Mouse (Mus musculus) hindbrain, embryonic 10.5 days (tissue): Measurements from ENCODE around the gene Zfp534. TPM values are rescaled to one million over a fixed set of nuclear protein-coding genes. Genes with fewer than 3 reads are reported as not detected.
A peak's percentile ranks its signal among the peaks of the same experiment; 100 is the strongest.
"Not testable (repeated sequence)": the region's sequence is repeated elsewhere in the genome, so short reads cannot be mapped to it uniquely, and the experiment has no call there.

Experiments
- DNase-seq: peaks from one replicate; pipeline ENCODE4 v3.0.0-alpha.2; 2017; ENCODE audit warnings: low spot score
- H3K27ac ChIP-seq: fragments of 300-500 bp; sonication (generic); 2 replicates; pipeline ENCODE4 v1.5.1; 2016; ENCODE audit warnings: mild to moderate bottlenecking, moderate library complexity
- H3K27me3 ChIP-seq: fragments of 300-500 bp; sonication (generic); 2 replicates; pipeline ENCODE4 v1.6.1; 2016; ENCODE audit warnings: mild to moderate bottlenecking; ENCODE audit not compliant: poor library complexity, insufficient read depth, severe bottlenecking
- H3K36me3 ChIP-seq: fragments of 300-500 bp; sonication (generic); 2 replicates; pipeline ENCODE4 v1.6.1; 2016; ENCODE audit warnings: mild to moderate bottlenecking, moderate library complexity
- H3K4me1 ChIP-seq: fragments of 300-500 bp; sonication (generic); replicated peaks from 2 replicates; pipeline ENCODE4 v1.6.1; 2016; ENCODE audit warnings: mild to moderate bottlenecking
- H3K4me3 ChIP-seq: fragments of 300-500 bp; sonication (generic); 2 replicates; pipeline ENCODE4 v1.5.1; 2016; ENCODE audit warnings: mild to moderate bottlenecking, moderate library complexity
- H3K9me3 ChIP-seq: fragments of 300-500 bp; sonication (generic); 2 replicates; pipeline ENCODE4 v1.6.1; 2016; ENCODE audit warnings: mild to moderate bottlenecking, moderate library complexity
- WGBS: fragments of 180-500 bp; shearing (Covaris S2); methylation state at CpG from one replicate; pipeline ENCODE4 v1.1.7; 2016; 5-methylcytosine and 5-hydroxymethylcytosine counted together
- polyA plus RNA-seq: library from polyadenylated mRNA; unstranded; fragments of >200 nt; fragmentation: Nextera tagmentation; extraction: Ambion mirVana; gene quantifications from 2 replicates; pipeline ENCODE4 v1.2.1, GENCODE M21; 2016

Gene Zfp534
- polyA plus RNA-seq, result not detected in 2 replicates

DNA sequence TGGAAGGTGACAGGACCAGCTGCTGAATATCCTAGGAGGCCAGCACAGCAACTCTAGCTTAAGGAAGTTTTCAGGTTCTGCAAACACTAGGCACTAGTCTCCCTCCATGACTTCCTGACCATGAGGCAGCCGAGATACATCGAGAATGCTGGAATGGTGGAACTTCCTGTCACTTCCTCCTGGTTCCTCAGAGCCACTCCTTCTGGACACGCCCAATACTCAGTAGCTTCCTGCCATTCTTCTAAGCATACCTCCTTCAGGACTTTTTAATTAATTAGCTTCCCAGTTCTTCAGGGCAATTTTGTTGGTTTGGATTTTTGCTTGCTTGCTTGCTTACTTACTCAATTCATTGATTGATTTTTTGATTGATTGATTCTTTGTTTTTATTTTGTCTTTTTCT is at the start of gene Zfp534:
Gene Zfp534, minus strand, starts transcription at position 101 of the 400 bp plus-strand sequence.
- H3K27me3 ChIP-seq, H3K9me3 ChIP-seq, H3K4me1 ChIP-seq, DNase-seq, H3K27ac ChIP-seq, H3K4me3 ChIP-seq, H3K36me3 ChIP-seq: not testable (repeated sequence)
- 89% methylated on average over 3 of the region's 3 CpGs for WGBS

DNA sequence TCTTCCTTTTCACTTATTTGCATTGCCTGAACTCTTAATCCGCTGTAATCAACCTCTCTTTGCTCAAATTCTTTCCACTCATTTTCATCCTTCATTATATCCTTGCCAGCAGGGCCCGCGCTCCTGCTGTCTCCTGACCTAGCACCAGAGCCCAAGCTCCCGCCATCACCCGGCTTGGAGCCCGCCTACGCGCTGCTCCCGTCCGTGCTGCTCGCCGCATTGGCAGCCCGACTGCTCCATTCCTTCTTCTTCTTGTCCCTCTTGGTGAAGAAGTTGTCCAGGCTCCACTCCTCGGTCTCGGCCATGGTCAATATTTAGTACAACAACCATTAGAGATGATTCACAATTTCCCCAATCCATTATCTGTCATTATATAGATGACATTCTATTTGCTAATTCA is 43.9 kb upstream of the Zfp534 start:
- H3K4me1 ChIP-seq, H3K36me3 ChIP-seq, H3K27me3 ChIP-seq, DNase-seq, H3K27ac ChIP-seq, H3K4me3 ChIP-seq: not testable (repeated sequence)
- H3K9me3 ChIP-seq, result peaks cover 11% of the 10 kb centered on the region; the same call in 1 of the 2 replicates
- 95% methylated on average over 14 of the region's 15 CpGs for WGBS

DNA sequence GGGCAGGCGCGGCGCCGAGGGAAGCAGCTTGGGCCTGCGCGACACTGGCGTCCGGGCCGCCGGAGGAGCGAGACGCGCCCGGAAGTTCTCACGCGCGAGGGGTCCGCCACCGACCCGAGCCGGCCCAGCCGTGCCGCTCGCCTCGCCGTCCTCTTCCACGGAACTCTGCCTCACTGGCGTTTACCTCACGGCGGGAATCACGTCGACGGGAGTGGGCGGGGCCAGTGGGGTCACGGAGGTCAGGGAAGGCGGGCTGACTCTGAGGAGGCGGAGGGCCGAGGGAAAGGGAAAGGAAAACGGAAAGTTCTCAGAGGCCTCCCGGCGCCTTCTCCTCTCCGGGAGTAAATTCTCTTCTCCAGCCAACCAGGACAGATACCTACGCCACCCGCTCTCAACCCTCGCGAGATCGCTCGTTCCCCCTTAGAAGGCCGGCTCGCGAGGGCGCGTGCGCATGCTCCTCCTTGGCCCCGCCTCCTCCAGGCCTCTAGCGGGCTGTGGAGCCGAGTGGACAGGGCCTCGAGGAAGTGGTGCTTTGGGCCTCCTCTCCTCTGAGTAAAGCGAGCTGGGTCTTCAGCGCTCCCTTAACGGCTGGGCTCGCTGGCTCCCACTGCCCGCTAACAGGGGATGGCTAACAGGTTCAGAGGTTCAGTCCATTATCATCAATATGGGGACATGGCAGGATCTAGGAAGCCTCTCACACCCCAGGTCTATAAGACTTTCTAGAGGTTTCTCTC is 36.5 kb upstream of the Zfp534 start:
- not testable (repeated sequence) for H3K36me3 ChIP-seq, H3K4me1 ChIP-seq, H3K27ac ChIP-seq, H3K27me3 ChIP-seq
- peak; percentile 49 for DNase-seq
- H3K4me3 ChIP-seq, result peak overlapping the region; percentile 47
- H3K9me3 ChIP-seq, result peaks cover 17% of the 10 kb centered on the region
- WGBS, result 30% methylated on average over 63 of the region's 63 CpGs

DNA sequence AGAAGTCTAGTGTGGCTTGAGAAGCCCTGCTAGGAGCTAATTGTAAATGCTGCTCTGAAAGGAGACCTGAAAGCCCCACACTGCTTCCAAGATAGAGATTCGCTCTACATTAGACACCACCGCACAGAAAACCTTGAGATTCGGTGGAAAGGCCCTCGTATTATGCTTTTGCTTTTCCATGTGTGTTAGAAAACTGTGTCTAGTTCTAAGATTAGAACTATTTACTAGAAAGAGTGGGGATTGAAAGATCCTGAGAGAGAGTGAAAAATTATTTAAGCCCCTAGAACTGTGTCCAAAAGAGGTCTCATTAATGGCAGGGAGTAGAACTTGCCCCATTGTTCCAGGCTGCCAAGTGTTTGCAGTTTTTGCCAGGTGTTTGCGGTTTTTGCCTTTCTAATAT is 47.1 kb downstream of the Zfp534 start:
- H3K4me1 ChIP-seq, H3K27me3 ChIP-seq, H3K9me3 ChIP-seq, DNase-seq, H3K27ac ChIP-seq, H3K36me3 ChIP-seq, H3K4me3 ChIP-seq: not testable (repeated sequence)
- WGBS, result 93% methylated on average over 5 of the region's 5 CpGs

DNA sequence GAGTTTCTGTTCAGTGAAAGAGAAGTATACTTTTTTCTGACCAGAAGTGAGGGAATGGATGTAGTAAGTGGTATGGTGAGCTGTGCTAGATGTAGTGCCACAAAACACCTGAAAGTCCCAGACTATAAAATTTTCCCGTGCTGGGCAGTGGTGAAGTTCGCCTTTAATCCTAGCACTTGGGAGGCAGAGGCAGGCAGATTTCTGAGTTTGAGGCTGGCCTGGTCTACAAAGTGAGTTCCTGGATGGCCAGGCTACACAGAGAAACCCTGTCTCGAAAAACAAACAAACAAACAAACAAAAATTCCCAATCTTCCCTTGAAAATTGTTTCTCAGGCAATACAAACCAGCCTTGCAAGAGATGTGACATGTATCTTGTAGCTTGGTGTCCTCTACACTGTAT is 54.9 kb downstream of the Zfp534 start:
- H3K4me1 ChIP-seq, H3K9me3 ChIP-seq, H3K36me3 ChIP-seq, H3K4me3 ChIP-seq, H3K27ac ChIP-seq, DNase-seq, H3K27me3 ChIP-seq: not testable (repeated sequence)
- no CpG with 5 or more reads among the region's 3 CpGs for WGBS

DNA sequence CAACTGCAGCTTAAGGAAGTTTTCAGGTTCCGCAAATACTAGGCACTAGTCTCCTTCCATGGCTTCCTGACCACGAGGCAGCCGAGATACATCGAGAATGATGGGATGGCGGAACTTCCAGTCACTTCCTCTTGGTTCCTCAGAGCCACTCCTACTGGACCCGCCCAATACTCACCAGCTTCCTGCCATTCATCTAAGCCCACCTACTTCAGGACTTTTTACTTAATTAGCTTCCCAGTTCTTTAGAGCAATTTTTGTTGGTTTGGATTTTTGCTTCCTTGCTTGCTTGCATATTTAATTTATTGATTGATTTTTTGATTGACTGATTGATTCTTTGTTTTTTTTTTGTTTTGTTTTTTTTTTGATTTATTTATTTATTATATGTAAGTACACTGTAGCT is 59.9 kb downstream of the Zfp534 start, which contains the start of gene Zfp979:
Gene Zfp979, minus strand, starts transcription at position 101 of the 400 bp plus-strand sequence.
- not testable (repeated sequence) for H3K27ac ChIP-seq, H3K4me1 ChIP-seq, H3K9me3 ChIP-seq, H3K36me3 ChIP-seq, H3K4me3 ChIP-seq, H3K27me3 ChIP-seq, DNase-seq
- whole genome bisulfite sequencing, result no CpG with 5 or more reads among the region's 6 CpGs

DNA sequence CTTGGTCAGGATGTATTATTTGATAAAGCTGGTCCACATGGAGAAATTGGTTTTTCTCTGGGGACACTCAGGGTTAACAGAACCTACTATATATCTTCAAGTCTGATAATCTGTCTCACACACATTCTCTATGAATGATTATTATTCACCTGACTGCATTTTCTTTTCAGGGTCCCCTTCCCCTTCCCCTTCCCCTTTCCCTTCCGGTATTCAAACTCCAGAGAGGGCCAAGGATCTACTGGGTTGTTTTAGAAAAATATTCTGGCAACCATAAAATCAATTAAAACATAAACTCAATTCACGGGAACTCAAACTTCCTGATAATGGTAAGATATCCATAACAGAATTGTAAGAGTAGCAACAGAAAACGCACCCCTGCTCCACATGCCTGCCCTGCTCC is 60.4 kb downstream of the Zfp534 start:
- not testable (repeated sequence) for H3K27me3 ChIP-seq, DNase-seq, H3K9me3 ChIP-seq, H3K4me3 ChIP-seq, H3K27ac ChIP-seq, H3K36me3 ChIP-seq, H3K4me1 ChIP-seq
- 45% methylated on average over 2 of the region's 3 CpGs for WGBS

DNA sequence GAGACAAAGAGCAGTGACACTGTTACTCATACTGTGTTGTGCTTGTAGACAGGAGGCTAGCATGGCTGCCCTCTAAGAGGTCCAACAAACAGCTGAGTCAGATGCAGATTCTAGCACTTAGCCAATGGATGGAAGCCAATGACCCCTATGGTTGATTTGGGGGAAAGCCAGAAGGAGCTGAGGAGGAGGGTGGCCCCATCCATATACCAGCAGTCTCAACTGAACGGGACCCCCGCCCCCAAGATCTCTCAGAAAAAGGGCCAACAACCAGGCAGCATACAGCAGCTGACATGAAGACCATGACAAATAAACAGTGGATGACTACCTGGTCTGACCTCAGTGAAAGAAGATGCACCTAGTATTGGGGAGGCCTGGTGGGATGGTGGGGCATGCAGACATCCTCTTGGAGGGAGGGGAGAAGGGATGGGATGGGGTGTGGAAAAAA is 68.5 kb downstream of the Zfp534 start:
- not testable (repeated sequence) for H3K9me3 ChIP-seq, H3K4me3 ChIP-seq, H3K27ac ChIP-seq, H3K36me3 ChIP-seq, H3K27me3 ChIP-seq, DNase-seq, H3K4me1 ChIP-seq
- WGBS, result no CpG with 5 or more reads among the region's 2 CpGs

Other genes starting within 250 kb of the Zfp534 start
- gene Zfp982, start 210.1 kb downstream of the Zfp534 start, polyA plus RNA-seq, result 6.0 and 6.9 TPM in 2 replicates
- 0.21 and 0.39 TPM in 2 replicates for gene Gm16503, start 162.3 kb downstream of the Zfp534 start, polyA plus RNA-seq
- gene Zfp985, start 149.3 kb downstream of the Zfp534 start, polyA plus RNA-seq, result 0.05 and 0.11 TPM in 2 replicates
- gene Zfp979, start 60.0 kb downstream of the Zfp534 start, polyA plus RNA-seq, result 1.5 and 3.1 TPM in 2 replicates
- gene Zfp984, start 107.2 kb upstream of the Zfp534 start, polyA plus RNA-seq, result 4.6 and 6.4 TPM in 2 replicates
- gene Zfp933, start 145.8 kb upstream of the Zfp534 start, polyA plus RNA-seq, result 4.4 and 5.1 TPM in 2 replicates
- gene Miip, start 166.3 kb upstream of the Zfp534 start, polyA plus RNA-seq, result 67.6 and 69.3 TPM in 2 replicates
- gene Fv1, start 166.4 kb upstream of the Zfp534 start, polyA plus RNA-seq, result 13.5 and 15.8 TPM in 2 replicates
- 43.4 and 52.4 TPM in 2 replicates for gene Mfn2, start 202.2 kb upstream of the Zfp534 start, polyA plus RNA-seq
- gene Plod1, start 234.2 kb upstream of the Zfp534 start, polyA plus RNA-seq, result 30.5 and 31.2 TPM in 2 replicates
- gene 2510039O18Rik, start 238.3 kb upstream of the Zfp534 start, polyA plus RNA-seq, result 11.9 and 14.9 TPM in 2 replicates